Mouse (Mus musculus) gastrocnemius, postnatal 25 days (tissue): ENCODE data around the gene Nt5c3b. TPM values are rescaled to one million over a fixed set of nuclear protein-coding genes. Genes with fewer than 3 reads are reported as not detected.

ENCODE experiments used
- DNase-seq: peaks from one replicate; pipeline ENCODE4 v3.0.0; 2022
- microRNA-seq, 2 experiments: library from miRNA; unstranded; fragments of <30 nt; microRNA quantifications; one replicate each; pipeline ENCODE4 v1.2.0; 2021; ENCODE audit warnings: borderline replicate concordance in 2 of 2
- total RNA-seq, 2 experiments: library from RNA; stranded (reverse); gene quantifications; 1 replicate in 1 of 2; 2 replicates in 1 of 2; pipeline ENCODE4 v1.2.3; 2021

Nt5c3b gene
- total RNA-seq, 2 experiments from 2014 or later, result 8.2 to 8.5 TPM

DNA sequence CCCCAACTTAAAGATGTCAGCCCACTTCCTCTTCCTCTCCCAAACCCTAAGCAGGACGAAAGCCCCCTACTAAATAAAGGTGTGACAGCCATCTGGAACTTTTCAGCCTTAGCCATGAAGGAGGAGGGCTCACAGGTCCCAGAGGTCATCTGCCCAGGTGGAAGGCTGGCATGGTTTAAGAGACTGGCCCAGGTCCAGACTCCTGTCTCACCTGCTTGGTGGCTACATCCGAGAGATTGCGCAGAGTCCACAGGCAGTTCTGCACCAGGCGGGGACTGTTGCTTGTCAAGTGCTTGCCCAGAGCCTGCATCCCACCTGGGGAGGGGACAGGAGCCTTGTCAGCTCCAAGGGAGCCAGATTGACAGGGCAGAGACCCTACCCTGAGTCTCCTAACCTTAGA, 62.3 kb downstream of the Nt5c3b start:
- no peak for DNase-seq

- DNase-seq, result no peak
Measured at GRCm38 (mm10) chr11:100378446-100378845, 63.2 kb downstream of the Nt5c3b start.

DNA sequence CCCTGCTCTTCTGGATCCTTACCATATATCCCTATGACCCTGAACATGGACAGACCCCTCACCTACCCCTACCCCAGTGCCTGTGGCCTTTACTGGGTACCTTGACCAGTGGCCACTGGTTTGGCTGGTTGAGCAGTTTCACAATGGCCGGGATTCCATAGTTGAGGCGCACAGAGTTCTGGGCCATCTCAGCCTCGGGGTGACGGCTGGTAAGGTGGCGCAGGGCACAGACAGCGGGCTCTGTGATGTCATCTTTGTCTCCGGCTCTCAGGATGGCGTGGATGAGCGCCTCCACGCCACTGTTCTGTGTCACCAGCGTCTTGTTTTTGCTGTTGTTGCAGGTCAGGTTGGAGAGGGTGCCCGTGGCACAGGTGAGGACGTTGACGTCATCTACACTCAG, 63.6 kb downstream of the Nt5c3b start:
- DNase-seq, result no peak

DNA sequence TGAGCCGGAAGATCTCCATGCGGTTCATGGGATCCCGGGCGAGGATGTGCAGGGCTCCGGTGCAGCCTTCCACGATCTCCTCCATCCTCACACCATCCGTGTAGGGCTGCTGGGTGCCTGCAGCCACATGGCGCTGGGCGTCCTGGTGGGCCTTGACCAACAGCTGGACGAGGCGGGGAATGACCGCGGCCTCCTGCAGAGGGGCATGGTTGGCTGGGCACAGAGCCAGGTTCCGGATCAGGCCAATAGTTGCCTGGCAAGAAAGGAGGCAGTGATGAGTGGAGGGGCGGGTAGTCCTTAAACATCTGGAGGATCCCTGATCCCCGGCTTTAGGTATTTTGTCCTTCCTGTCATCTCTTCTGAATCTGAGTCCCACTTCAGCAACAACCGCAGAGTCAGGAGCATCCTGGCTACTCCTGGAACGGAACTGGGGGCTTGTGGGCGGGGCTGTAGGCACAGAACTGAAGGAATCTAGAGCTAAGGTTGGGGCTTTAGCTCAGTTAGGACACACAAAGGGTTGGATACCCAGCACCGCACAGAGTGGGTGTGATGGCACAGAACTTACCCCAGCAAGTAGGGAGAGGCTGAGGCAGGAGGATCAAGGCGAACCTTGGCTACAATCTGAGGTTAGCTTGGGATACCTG, 64.7 kb downstream of the Nt5c3b start:
- DNase-seq, result no peak

- DNase-seq, result no peak
Measured at GRCm38 (mm10) chr11:100376005-100376404, 65.6 kb downstream of the Nt5c3b start.

DNA sequence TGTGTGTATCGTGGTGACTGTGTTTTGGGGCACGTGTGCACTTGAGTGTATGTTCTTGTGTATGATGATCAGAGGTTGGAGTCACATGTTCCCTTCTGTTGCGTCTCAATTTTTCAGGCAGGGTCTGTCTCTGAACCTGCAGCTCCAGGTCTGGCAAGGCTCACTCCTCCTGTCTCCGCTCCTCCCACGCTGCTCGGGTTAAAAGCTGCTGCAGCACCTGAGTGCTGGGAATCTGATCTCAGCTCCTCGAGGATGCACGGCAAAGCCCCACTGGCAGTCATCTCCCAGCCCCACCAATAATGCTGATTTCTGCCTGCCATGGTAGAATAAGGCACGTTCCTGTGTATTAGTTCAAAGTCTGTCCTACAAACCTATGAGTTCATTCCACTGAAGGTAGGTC, 66.5 kb downstream of the Nt5c3b start:
- no peak for DNase-seq

Small RNAs within 50 kb of the gene (microRNA-seq; reads per million reads assigned to microRNA genes)
- gene Gm27374, result 0 reads per million in 2 experiments
- 0 to 0.26 reads per million in 2 experiments for gene Mir7116

Other genes starting within 250 kb of the Nt5c3b start
- gene Krt9, start 248.6 kb downstream of the Nt5c3b start, total RNA-seq, result not detected
- not detected for gene Krt14, start 234.3 kb downstream of the Nt5c3b start, total RNA-seq
- gene Krt16, start 192.9 kb downstream of the Nt5c3b start, total RNA-seq, result not detected
- not detected for gene Krt17, start 180.8 kb downstream of the Nt5c3b start, total RNA-seq
- gene Krt42, start 171.9 kb downstream of the Nt5c3b start, total RNA-seq, result not detected
- gene Eif1, start 121.9 kb downstream of the Nt5c3b start, total RNA-seq, result 1,000 to 10,000 TPM; 1,016 to 1,083 TPM
- gene Gast, start 107.4 kb downstream of the Nt5c3b start, total RNA-seq, result not detected
- gene Hap1, start 85.7 kb downstream of the Nt5c3b start, total RNA-seq, result under 1 TPM; 0.27 to 0.28 TPM
- gene Jup, start 44.0 kb downstream of the Nt5c3b start, total RNA-seq, result 10 to 100 TPM; 72.0 to 79.8 TPM
- 1 to 10 TPM; 4.3 to 5.1 TPM for gene P3h4, start 27.0 kb downstream of the Nt5c3b start, total RNA-seq
- gene Fkbp10, start 26.1 kb downstream of the Nt5c3b start, total RNA-seq, result 1 to 10 TPM; 7.5 to 10.0 TPM
- under 1 TPM; 0.43 to 0.49 TPM for gene Klhl10, start 109 bp upstream of the Nt5c3b start, total RNA-seq
- 1 to 10 TPM; 3.8 to 3.9 TPM for gene Klhl11, start 30.9 kb upstream of the Nt5c3b start, total RNA-seq
- 10 to 100 TPM; 10.6 to 20.3 TPM for gene Acly, start 86.2 kb upstream of the Nt5c3b start, total RNA-seq
- under 1 TPM; 0.36 to 0.38 TPM for gene Ttc25, start 103.8 kb upstream of the Nt5c3b start, total RNA-seq
- 1 to 10 TPM; 8.6 to 9.6 TPM for gene Cnp, start 133.1 kb upstream of the Nt5c3b start, total RNA-seq
- gene Nkiras2, start 177.4 kb upstream of the Nt5c3b start, total RNA-seq, result 10 to 100 TPM; 19.9 to 21.5 TPM
- 100 to 1,000 TPM; 123 to 126 TPM for gene Dnajc7, start 178.4 kb upstream of the Nt5c3b start, total RNA-seq